Mouse (Mus musculus) forebrain, postnatal 0 days (tissue): ENCODE measurements around the gene Ccdc36. TPM values are rescaled to one million over a fixed set of nuclear protein-coding genes. Genes with fewer than 3 reads are reported as not detected.
A peak's percentile ranks its signal among the peaks of the same experiment; 100 is the strongest.

Experiments used
- ATAC-seq: fragments of 200-750 bp; cut with Nextera tagmentation; 2 replicates; pipeline ENCODE4 v1.8.0; 2017; ENCODE audit warnings: mild to moderate bottlenecking, moderate library complexity
- DNase-seq: peaks from one replicate; pipeline ENCODE4 v3.0.0-alpha.2; 2015
- H3K27ac ChIP-seq: fragments of 300-500 bp; sonication (generic); 2 replicates; pipeline ENCODE4 v1.5.1; 2014; ENCODE audit warnings: low read depth, mild to moderate bottlenecking, antibody characterized with exemption, low read length, moderate library complexity, mixed read lengths
- H3K27me3 ChIP-seq: fragments of 300-500 bp; sonication (generic); 2 replicates; pipeline ENCODE4 v1.6.1; 2014; ENCODE audit warnings: mild to moderate bottlenecking, low read length, mixed read lengths; ENCODE audit not compliant: insufficient read depth
- H3K36me3 ChIP-seq: fragments of 300-500 bp; sonication (generic); 2 replicates; pipeline ENCODE4 v1.6.1; 2014; ENCODE audit warnings: mild to moderate bottlenecking, moderate library complexity; ENCODE audit not compliant: insufficient read depth
- H3K4me1 ChIP-seq: fragments of 300-500 bp; sonication (generic); 2 replicates; pipeline ENCODE4 v1.6.1; 2014; ENCODE audit warnings: antibody characterized with exemption; ENCODE audit not compliant: insufficient read depth
- H3K4me2 ChIP-seq: fragments of 300-500 bp; sonication (generic); 2 replicates; pipeline ENCODE4 v1.6.1; 2014; ENCODE audit warnings: low read depth, mild to moderate bottlenecking, moderate library complexity
- H3K4me3 ChIP-seq: fragments of 300-500 bp; sonication (generic); 2 replicates; pipeline ENCODE4 v1.5.1; 2014; ENCODE audit warnings: low read depth, low read length, mixed read lengths
- H3K9ac ChIP-seq: fragments of 300-500 bp; sonication (generic); 2 replicates; pipeline ENCODE4 v1.6.1; 2014; ENCODE audit warnings: mild to moderate bottlenecking
- H3K9me3 ChIP-seq: fragments of 300-500 bp; sonication (generic); 2 replicates; pipeline ENCODE4 v1.6.1; 2016; ENCODE audit warnings: low read length
- CTCF ChIP-seq: sonication (generic); IDR thresholded peaks from 2 replicates; pipeline ENCODE4 v1.5.1; 2016; ENCODE audit warnings: antibody characterized with exemption, control low read depth, low read depth
- WGBS: fragments of 180-500 bp; shearing (Covaris S2); extraction: QIAGEN DNeasy Blood & Tissue Kit; methylation state at CpG from one replicate; pipeline ENCODE4 v1.1.7; 2014; 5-methylcytosine and 5-hydroxymethylcytosine counted together
- polyA plus RNA-seq: library from polyadenylated mRNA; unstranded; fragments of >200 nt; fragmentation: Nextera tagmentation; extraction: Ambion mirVana; gene quantifications from 2 replicates; pipeline ENCODE4 v1.2.1, GENCODE M21; 2015
- total RNA-seq: library from RNA; depleted of rRNA; stranded (reverse); fragments of >200 nt; gene quantifications from 2 replicates; pipeline ENCODE4 v1.2.3, GENCODE M21; 2014

The Ccdc36 gene
- total and polyA plus RNA-seq, 2 experiments from 2014 or later = 1.8 TPM

- peak overlapping the region; percentile 22 for H3K4me3 ChIP-seq
- peak overlapping the region; percentile 39 for H3K9ac ChIP-seq
- H3K27ac ChIP-seq = peak overlapping the region; percentile 82
- ATAC-seq (peak; percentile 53), DNase-seq (peak; percentile 74)
- H3K9me3 ChIP-seq = no peaks in the 10 kb centered on the region
- no peak for TF ChIP-seq CTCF
- 7% methylated on average over 4 of the region's 4 CpGs for WGBS
- H3K36me3 ChIP-seq = peaks cover 6% of the 10 kb centered on the region; the same call in 1 of the 2 replicates
- no peaks in the 10 kb centered on the region for H3K27me3 ChIP-seq
- peak overlapping the region; percentile 78 for H3K4me2 ChIP-seq
- H3K4me1 ChIP-seq = peaks cover 32% of the 10 kb centered on the region
Measured at GRCm38 (mm10) chr9:108449860-108450259, 21.6 kb upstream of the Ccdc36 start.

GRCm38 (mm10) chr9:108445125-108445524 is 16.8 kb upstream of the Ccdc36 start:
- 75% methylated on average over 9 of the region's 9 CpGs for WGBS
- DNase-seq = no peak
- TF ChIP-seq CTCF = no peak
- H3K4me1 ChIP-seq = peaks cover 19% of the 10 kb centered on the region
- H3K4me3 ChIP-seq = no peak overlapping the region
- H3K36me3 ChIP-seq = peaks cover 6% of the 10 kb centered on the region; the same call in 1 of the 2 replicates
- H3K4me2 ChIP-seq = no peak overlapping the region
- no peaks in the 10 kb centered on the region for H3K27me3 ChIP-seq
- H3K27ac ChIP-seq = no peak overlapping the region
- H3K9ac ChIP-seq = no peak overlapping the region
- no peak for ATAC-seq
- no peaks in the 10 kb centered on the region for H3K9me3 ChIP-seq

- no peak overlapping the region for H3K9ac ChIP-seq
- H3K36me3 ChIP-seq = no peaks in the 10 kb centered on the region
- peak overlapping the region; percentile 54 for H3K27ac ChIP-seq
- no peak overlapping the region for H3K4me3 ChIP-seq
- no peaks in the 10 kb centered on the region for H3K27me3 ChIP-seq
- H3K4me2 ChIP-seq = no peak overlapping the region
- H3K4me1 ChIP-seq = peaks cover 9% of the 10 kb centered on the region
- ATAC-seq (peak; percentile 89), DNase-seq (peak; percentile 90)
- 49% methylated on average over 11 of the region's 11 CpGs for WGBS
- H3K9me3 ChIP-seq = no peaks in the 10 kb centered on the region
- no peak for TF ChIP-seq CTCF
Measured at GRCm38 (mm10) chr9:108441236-108441919, 13.1 kb upstream of the Ccdc36 start.

GRCm38 (mm10) chr9:108440485-108440884 is 12.2 kb upstream of the Ccdc36 start:
- Histone ChIP-seq H3K4me2 (no peak overlapping the region), H3K4me1 (peaks cover 9% of the 10 kb centered on the region), H3K4me3 (no peak overlapping the region), H3K9me3 (no peaks in the 10 kb centered on the region), H3K27me3 (no peaks in the 10 kb centered on the region), H3K27ac (no peak overlapping the region), H3K9ac (no peak overlapping the region), H3K36me3 (no peaks in the 10 kb centered on the region)
- DNase-seq = no peak
- ATAC-seq = no peak
- no peak for TF ChIP-seq CTCF
- WGBS = 63% methylated on average over 5 of the region's 5 CpGs

GRCm38 (mm10) chr9:108439176-108439575 is 10.9 kb upstream of the Ccdc36 start:
- Histone ChIP-seq H3K4me3 (no peak overlapping the region), H3K9me3 (no peaks in the 10 kb centered on the region), H3K27ac (no peak overlapping the region), H3K36me3 (no peaks in the 10 kb centered on the region), H3K27me3 (no peaks in the 10 kb centered on the region), H3K4me2 (no peak overlapping the region), H3K9ac (no peak overlapping the region), H3K4me1 (peaks cover 9% of the 10 kb centered on the region)
- ATAC-seq (peak; percentile 77), DNase-seq (peak; percentile 76)
- no peak for TF ChIP-seq CTCF
- WGBS = 53% methylated on average over 6 of the region's 6 CpGs

- Histone ChIP-seq H3K4me1 (peaks cover 9% of the 10 kb centered on the region), H3K27me3 (no peaks in the 10 kb centered on the region), H3K4me2 (no peak within 1 kb of the TSS), H3K36me3 (no peaks in the 10 kb centered on the region), H3K9ac (no peak within 1 kb of the TSS), H3K9me3 (no peaks in the 10 kb centered on the region), H3K27ac (no peak within 1 kb of the TSS), H3K4me3 (no peak within 1 kb of the TSS)
- DNase-seq = no peak
- ATAC-seq = no peak
- no peak for TF ChIP-seq CTCF
- 49% methylated on average over 3 of the region's 3 CpGs for WGBS
Measured at GRCm38 (mm10) chr9:108436182-108436581, 7.9 kb upstream of the Ccdc36 start, which contains the start of gene BC048562. TSS of gene BC048562 (plus strand) at chr9:108436482.

- no peak overlapping the region for H3K9ac ChIP-seq
Measured at GRCm38 (mm10) chr9:108431431-108432067, 3.3 kb upstream of the Ccdc36 start.

More at GRCm38 (mm10) chr9:108431431-108432067, 3.3 kb upstream of the Ccdc36 start:
- WGBS = 54% methylated on average over 32 of the region's 32 CpGs
- Histone ChIP-seq H3K4me3 (no peak overlapping the region), H3K27ac (no peak overlapping the region), H3K27me3 (no peaks in the 10 kb centered on the region), H3K4me1 (no peaks in the 10 kb centered on the region), H3K9me3 (no peaks in the 10 kb centered on the region), H3K4me2 (peak overlapping the region; percentile 43), H3K36me3 (no peaks in the 10 kb centered on the region)
- ATAC-seq (peak; percentile 65), DNase-seq (peak; percentile 47)
- TF ChIP-seq CTCF = no peak
